Mouse (Mus musculus): ENCODE measurements at regions not wholly inside any gene's neighbourhood (a gene's known extent, or its start where the extent isn't known, plus 50 kb on each side); places are given as distances from the start of the nearest gene placed in this dataset.

DNA sequence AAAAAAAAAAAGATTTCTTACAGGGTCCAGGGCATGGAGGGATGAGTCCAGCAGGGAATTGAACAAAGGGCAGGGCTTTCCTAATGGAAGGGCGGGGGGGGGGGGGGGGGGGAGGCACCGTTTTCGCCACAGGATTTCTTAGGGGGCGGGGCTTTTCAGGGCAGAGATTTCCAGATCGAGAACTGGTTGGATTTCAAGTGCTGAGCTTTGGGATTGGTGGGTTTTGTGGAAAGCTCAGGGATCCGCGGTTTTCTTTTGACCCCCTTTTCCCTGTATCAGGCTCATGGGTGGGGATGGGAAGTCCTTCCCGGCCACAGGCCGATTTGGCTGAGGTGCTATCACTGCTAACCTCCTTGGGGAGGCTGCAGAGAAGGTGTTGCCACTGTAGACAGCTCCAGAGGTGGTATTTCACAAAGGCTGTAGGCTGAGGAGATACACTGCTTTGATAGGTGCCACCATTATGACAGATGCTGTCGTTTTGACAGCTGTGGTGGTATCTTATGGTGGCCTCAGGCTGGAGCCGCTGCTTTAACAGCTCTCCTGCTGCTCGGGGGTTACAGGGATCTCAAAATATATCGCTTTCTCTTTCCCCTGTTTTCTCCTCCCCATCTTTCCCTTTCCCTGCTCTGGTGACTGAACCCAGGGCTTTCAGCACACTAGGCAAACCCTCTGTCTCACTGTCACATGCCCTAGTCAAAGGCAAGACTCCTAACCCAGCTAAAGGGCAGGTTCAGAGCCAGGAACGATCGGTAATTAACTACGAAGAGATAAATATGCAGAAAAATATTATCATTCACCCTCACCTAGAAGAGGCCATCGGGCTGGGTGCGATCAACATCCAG is 97.8 kb upstream of the Sertad2 start:
- Histone ChIP-seq H3K4me1 (ENCODE audit: control insufficient read depth in 1 of 2, insufficient read depth in 2 of 2, low read length in 2 of 2) (peaks cover 0 to 3% of the 10 kb centered on the region in 2 experiments; a peak in 1 of 4 replicates), H3K27ac (ENCODE audit: control insufficient read depth, low read depth, low read length) (no peak overlapping the region), H3K27me3 (ENCODE audit: control insufficient read depth in 1 of 2, insufficient read depth in 2 of 2, low read length in 2 of 2) (peaks cover 1 to 2% of the 10 kb centered on the region in 2 experiments; a peak in 1 of 4 replicates), H3K4me3 (ENCODE audit: control insufficient read depth in 1 of 2, insufficient read depth in 1 of 2, low read depth in 2 of 2, low read length in 2 of 2) (peak overlapping the region; percentile 53 to 67), H3K79me2 (ENCODE audit: control insufficient read depth, insufficient read depth, low read length, poor library complexity) (no peaks in the 10 kb centered on the region), H3K36me3 (ENCODE audit: control insufficient read depth in 1 of 2, insufficient read depth in 2 of 2, low read length in 2 of 2) (no peaks in the 10 kb centered on the region), H3K9me3 (replicated peaks; ENCODE audit: insufficient read depth, low read length) (no peaks in the 10 kb centered on the region), H3K9ac (ENCODE audit: control insufficient read depth, low read depth, low read length, poor library complexity, severe bottlenecking) (peak overlapping the region; percentile 38)
- DNase-seq (ENCODE audit: low read depth, low spot score) = peak; percentile 28
- TF ChIP-seq SIN3A (IDR thresholded peaks at IDR 0.05; ENCODE audit: low read length) (0 out of 2 replicates have a peak, but pooled peaks have one; percentile 34), ZMIZ1 (IDR thresholded peaks at IDR 0.05; ENCODE audit: low read depth, low read length) (no peak)

DNA sequence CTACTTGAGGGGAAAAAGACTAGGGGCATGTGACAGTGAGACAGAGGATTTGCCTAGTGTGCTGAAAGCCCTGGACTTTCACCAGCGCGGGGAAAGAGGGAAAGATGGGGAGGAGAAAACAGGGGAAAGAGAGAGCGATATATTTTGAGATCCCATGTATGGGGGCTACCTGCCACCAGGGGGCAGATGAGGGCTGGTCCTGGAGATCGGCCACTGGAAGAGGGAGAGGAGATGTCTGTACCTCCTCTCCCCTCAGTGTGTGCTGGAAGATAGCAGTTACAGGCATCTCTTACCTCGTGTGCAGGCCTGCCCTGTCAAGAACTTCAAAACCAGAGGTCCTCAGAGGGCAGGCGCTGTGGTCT is 97.2 kb upstream of the Sertad2 start:
- peak overlapping the region; percentile 38 for H3K9ac ChIP-seq (ENCODE audit: control insufficient read depth, low read depth, low read length, poor library complexity, severe bottlenecking)
- no peak overlapping the region for H3K27ac ChIP-seq (ENCODE audit: control insufficient read depth, low read depth, low read length)
- peaks cover 1 to 2% of the 10 kb centered on the region in 2 experiments; a peak in 1 of 4 replicates for H3K27me3 ChIP-seq (ENCODE audit: control insufficient read depth in 1 of 2, insufficient read depth in 2 of 2, low read length in 2 of 2)
- no peaks in the 10 kb centered on the region for H3K9me3 ChIP-seq (replicated peaks; ENCODE audit: insufficient read depth, low read length)
- H3K79me2 ChIP-seq (ENCODE audit: control insufficient read depth, insufficient read depth, low read length, poor library complexity) = no peaks in the 10 kb centered on the region
- no peaks in the 10 kb centered on the region for H3K36me3 ChIP-seq (ENCODE audit: control insufficient read depth in 1 of 2, insufficient read depth in 2 of 2, low read length in 2 of 2)
- H3K4me3 ChIP-seq (ENCODE audit: control insufficient read depth in 1 of 2, insufficient read depth in 1 of 2, low read depth in 2 of 2, low read length in 2 of 2) = peak overlapping the region; percentile 53 to 67
- TF ChIP-seq CTCF (IDR thresholded peaks at IDR 0.05 in 2 of 3, conservative IDR thresholded peaks at IDR 0.05 in 1 of 3; ENCODE audit: control insufficient read depth in 1 of 3, insufficient read depth in 1 of 3, low read depth in 2 of 3, low read length in 3 of 3, poor library complexity in 1 of 3, severe bottlenecking in 1 of 3) (peak; percentile 81 to 94 (median 92)), SMC3 (IDR thresholded peaks at IDR 0.05; ENCODE audit: low read depth, low read length) (peak; percentile 97), MAZ (IDR thresholded peaks at IDR 0.05; ENCODE audit: low read depth, low read length) (0 out of 2 replicates have a peak, but pooled peaks have one; percentile 62), SIN3A (IDR thresholded peaks at IDR 0.05; ENCODE audit: low read length) (peak; percentile 29; the same call in 1 of the 2 replicates), RAD21 (IDR thresholded peaks at IDR 0.05; ENCODE audit: low read depth, low read length) (peak; percentile 89), CHD2 (IDR thresholded peaks at IDR 0.05; ENCODE audit: low read length) (no peak), ZC3H11A (IDR thresholded peaks at IDR 0.05; ENCODE audit: low read depth, low read length) (peak; percentile 89), POLR2A (IDR thresholded peaks at IDR 0.05; ENCODE audit: control insufficient read depth in 1 of 2, insufficient read depth in 1 of 2, low read depth in 1 of 2, low read length in 2 of 2, poor library complexity in 1 of 2) (no peak), MAFK (IDR thresholded peaks at IDR 0.05; ENCODE audit: borderline replicate concordance, low read depth, low read length) (no peak)
- peak; percentile 81 for DNase-seq (ENCODE audit: low read depth, low spot score)
- peaks cover 0 to 3% of the 10 kb centered on the region in 2 experiments; a peak in 1 of 4 replicates for H3K4me1 ChIP-seq (ENCODE audit: control insufficient read depth in 1 of 2, insufficient read depth in 2 of 2, low read length in 2 of 2)

DNA sequence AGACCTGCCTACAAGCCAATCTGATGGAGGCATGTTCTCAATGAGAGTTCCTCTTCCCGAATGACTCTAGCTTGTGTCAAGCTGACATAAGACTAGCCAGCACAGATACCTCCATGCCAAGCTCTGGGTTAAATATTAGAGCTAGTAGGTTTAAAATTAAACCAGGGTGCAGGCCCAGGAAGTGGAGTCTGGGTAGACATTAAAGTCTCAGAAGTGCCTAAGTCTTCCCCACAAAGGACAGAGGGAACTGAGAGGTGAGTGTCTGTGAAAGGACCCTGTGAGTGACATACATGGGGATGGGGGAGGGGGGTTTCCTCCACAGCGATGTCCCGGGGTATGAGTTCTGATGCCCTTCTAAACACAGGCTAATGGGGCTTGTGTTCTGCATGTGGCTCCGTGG is 90.2 kb upstream of the Sertad2 start:
- TF ChIP-seq TBP (IDR thresholded peaks at IDR 0.05; ENCODE audit: low read depth, low read length) (no peak), POLR2A (IDR thresholded peaks at IDR 0.05; ENCODE audit: control insufficient read depth in 1 of 2, insufficient read depth in 1 of 2, low read depth in 1 of 2, low read length in 2 of 2, poor library complexity in 1 of 2) (no peak), ZNF384 (IDR thresholded peaks at IDR 0.05; ENCODE audit: low read depth, low read length) (no peak), BHLHE40 (IDR thresholded peaks at IDR 0.05; ENCODE audit: borderline replicate concordance, low read depth, low read length) (no peak), MYB (IDR thresholded peaks at IDR 0.05; ENCODE audit: low read depth, low read length) (no peak), TCF12 (IDR thresholded peaks at IDR 0.05; ENCODE audit: low read depth, low read length) (no peak), ZMIZ1 (IDR thresholded peaks at IDR 0.05; ENCODE audit: low read depth, low read length) (no peak), ELF1 (IDR thresholded peaks at IDR 0.05; ENCODE audit: low read depth, low read length) (no peak)
- DNase-seq (ENCODE audit: low read depth, low spot score) = no peak

More for the DNA sequence above, 90.2 kb upstream of the Sertad2 start:
- no peaks in the 10 kb centered on the region for H3K4me1 ChIP-seq (ENCODE audit: control insufficient read depth in 1 of 2, insufficient read depth in 2 of 2, low read length in 2 of 2)
- no peak overlapping the region for H3K4me3 ChIP-seq (ENCODE audit: control insufficient read depth in 1 of 2, insufficient read depth in 1 of 2, low read depth in 2 of 2, low read length in 2 of 2)
- no peaks in the 10 kb centered on the region for H3K36me3 ChIP-seq (ENCODE audit: control insufficient read depth in 1 of 2, insufficient read depth in 2 of 2, low read length in 2 of 2)
- H3K9ac ChIP-seq (ENCODE audit: control insufficient read depth, low read depth, low read length, poor library complexity, severe bottlenecking) = no peak overlapping the region
- H3K27ac ChIP-seq (ENCODE audit: control insufficient read depth, low read depth, low read length) = no peak overlapping the region
- no peaks in the 10 kb centered on the region for H3K9me3 ChIP-seq (replicated peaks; ENCODE audit: insufficient read depth, low read length)
- H3K27me3 ChIP-seq (ENCODE audit: control insufficient read depth in 1 of 2, insufficient read depth in 2 of 2, low read length in 2 of 2) = 0 out of 4 replicates have a peak, but pooled peaks cover 0 to 1% of the 10 kb centered on the region in 2 experiments
- H3K79me2 ChIP-seq (ENCODE audit: control insufficient read depth, insufficient read depth, low read length, poor library complexity) = no peaks in the 10 kb centered on the region

All from MEL (cell line).